Mouse (Mus musculus): Measurements from ENCODE around the gene Msh5. TPM values are rescaled to one million over a fixed set of nuclear protein-coding genes. Genes with fewer than 3 reads are reported as not detected.

The Msh5 gene
- total and polyA plus RNA-seq, 3 experiments, result 26.3 to 29.0 TPM; not detected in 1

GRCm38 (mm10) chr17:35045807-35046680 is 501 bp downstream of the Msh5 start:
- Histone ChIP-seq H3K27me3 (ENCODE audit: control insufficient read depth in 1 of 2, insufficient read depth in 2 of 2, low read length in 2 of 2) (no peaks in the 10 kb centered on the region), H3K9me3 (replicated peaks; ENCODE audit: insufficient read depth, low read length) (no peaks in the 10 kb centered on the region), H3K36me3 (ENCODE audit: control insufficient read depth in 1 of 2, insufficient read depth in 2 of 2, low read length in 2 of 2) (peaks cover 0 to 28% of the 10 kb centered on the region in 2 experiments; a peak in 2 of 4 replicates), H3K79me2 (ENCODE audit: control insufficient read depth, insufficient read depth, low read length, poor library complexity) (peaks cover 13% of the 10 kb centered on the region), H3K4me1 (ENCODE audit: control insufficient read depth in 1 of 2, insufficient read depth in 2 of 2, low read length in 2 of 2) (peaks cover 7 to 39% of the 10 kb centered on the region in 2 experiments), H3K9ac (ENCODE audit: control insufficient read depth, low read depth, low read length, poor library complexity, severe bottlenecking) (peak overlapping the region; percentile 85), H3K4me3 (ENCODE audit: control insufficient read depth in 1 of 2, insufficient read depth in 1 of 2, low read depth in 2 of 2, low read length in 2 of 2) (peak overlapping the region; percentile 47 to 53), H3K27ac (ENCODE audit: control insufficient read depth, low read depth, low read length) (peak overlapping the region; percentile 91)
- DNase-seq (ENCODE audit: low read depth, low spot score), result peak; percentile 57
- TF ChIP-seq POLR2A (IDR thresholded peaks at IDR 0.05; ENCODE audit: control insufficient read depth in 1 of 2, insufficient read depth in 1 of 2, low read depth in 1 of 2, low read length in 2 of 2, poor library complexity in 1 of 2) (peak; percentile 43 to 67; a peak in 3 of 4 replicates), BHLHE40 (IDR thresholded peaks at IDR 0.05; ENCODE audit: borderline replicate concordance, low read depth, low read length) (no peak), ZNF384 (IDR thresholded peaks at IDR 0.05; ENCODE audit: low read depth, low read length) (no peak), MYC (IDR thresholded peaks at IDR 0.05; ENCODE audit: low read depth, low read length) (no peak), EP300 (IDR thresholded peaks at IDR 0.05; ENCODE audit: low read depth in 1 of 2, low read length in 2 of 2) (0 out of 4 replicates have a peak, but pooled peaks of 1 of the 2 experiments have one; percentile 42), TCF12 (IDR thresholded peaks at IDR 0.05; ENCODE audit: low read depth, low read length) (peak; percentile 42; the same call in 1 of the 2 replicates), ELF1 (IDR thresholded peaks at IDR 0.05; ENCODE audit: low read depth, low read length) (0 out of 2 replicates have a peak, but pooled peaks have one; percentile 1), MXI1 (IDR thresholded peaks at IDR 0.05; ENCODE audit: low read depth, low read length) (peak; percentile 51), NELFE (IDR thresholded peaks at IDR 0.05; ENCODE audit: low read depth, low read length) (peak; percentile 56; the same call in 1 of the 2 replicates), ETS1 (IDR thresholded peaks at IDR 0.05; ENCODE audit: low read depth, low read length) (peak; percentile 58; the same call in 1 of the 2 replicates), MEF2A (IDR thresholded peaks at IDR 0.05; ENCODE audit: extremely low read depth, insufficient replicate concordance, low read depth, low read length, poor library complexity, severe bottlenecking) (no peak), GATA1 (IDR thresholded peaks at IDR 0.05; ENCODE audit: low read depth, low read length) (no peak), POLR2AphosphoS2 (IDR thresholded peaks at IDR 0.05; ENCODE audit: low read length) (peak; percentile 61; the same call in 1 of the 2 replicates), ZMIZ1 (IDR thresholded peaks at IDR 0.05; ENCODE audit: low read depth, low read length) (peak; percentile 66; the same call in 1 of the 2 replicates), MAZ (IDR thresholded peaks at IDR 0.05; ENCODE audit: low read depth, low read length) (0 out of 2 replicates have a peak, but pooled peaks have one; percentile 38)

Measured in MEL (cell line).